Mouse (Mus musculus): ENCODE results near the gene Exo5. TPM values are rescaled to one million over a fixed set of nuclear protein-coding genes. Genes with fewer than 3 reads are reported as not detected.

Exo5 gene
- polyA plus RNA-seq, 1 experiment = 5.4 TPM

DNA sequence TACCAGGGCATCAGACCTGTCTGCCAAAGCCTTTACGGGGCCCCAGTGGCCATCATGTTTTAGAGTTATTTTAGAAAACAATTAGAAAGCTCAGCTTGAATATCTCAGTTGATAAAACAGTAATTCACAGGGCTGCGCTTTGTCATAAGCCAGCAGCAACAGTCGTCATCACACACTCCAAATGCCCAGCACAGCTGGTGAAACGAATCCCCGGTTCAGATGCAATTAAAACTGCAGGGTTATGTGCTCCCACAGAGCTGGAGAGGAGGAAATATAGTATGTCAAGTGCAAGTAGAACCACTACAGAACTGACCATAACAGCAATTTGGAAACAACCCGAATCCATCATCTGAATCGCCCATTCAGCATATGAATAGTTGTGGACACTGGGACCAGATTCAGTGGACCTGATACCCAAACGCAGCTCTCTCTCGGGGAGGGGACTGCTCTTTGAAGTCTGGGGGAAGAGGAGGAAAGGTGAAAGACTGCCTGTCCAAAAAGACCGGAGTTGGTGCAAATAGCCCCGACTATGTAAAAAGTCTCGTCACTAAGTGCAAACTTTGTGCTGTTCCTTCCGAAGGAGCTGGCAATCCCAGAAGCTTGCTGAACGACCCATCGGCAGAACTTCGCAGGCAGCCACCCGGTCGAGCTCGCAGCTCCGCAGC lies 26.1 kb upstream of the Exo5 start:
- Histone ChIP-seq H3K4me1 (ENCODE audit: control insufficient read depth, insufficient read depth, low read length) (peaks cover 2% of the 10 kb centered on the region; the same call in 1 of the 2 replicates), H3K4me3 (replicated peaks; ENCODE audit: extremely low read depth, low read depth, low read length) (peak overlapping the region; percentile 87)
- whole genome bisulfite sequencing = 3% methylated on average over 20 of the region's 20 CpGs
- TF ChIP-seq POLR2A (IDR thresholded peaks at IDR 0.05; ENCODE audit: borderline replicate concordance, extremely low read depth, low read depth, low read length) (no peak), CTCF (IDR thresholded peaks at IDR 0.05; ENCODE audit: insufficient read depth, low read length) (no peak)
- no peak for DNase-seq

DNA sequence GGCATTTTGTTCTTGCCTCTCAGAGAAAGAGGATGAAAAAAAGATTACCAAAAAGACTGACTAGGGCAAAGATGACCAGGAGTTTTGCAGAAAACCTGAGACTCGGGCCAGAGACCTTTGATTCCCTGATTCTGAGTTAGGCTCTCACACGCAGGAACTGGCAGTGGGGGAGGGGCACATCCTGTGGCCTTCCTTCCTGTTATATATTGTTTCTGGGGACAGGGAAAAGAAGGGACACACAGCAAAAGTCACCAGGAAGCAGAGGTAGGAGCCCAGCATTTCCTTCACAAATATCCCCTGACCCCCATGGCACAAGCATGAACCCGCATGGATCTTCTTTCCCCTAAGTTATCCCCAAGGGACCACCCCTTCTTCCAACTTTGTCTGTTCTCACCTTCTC lies 24.1 kb upstream of the Exo5 start:
- TF ChIP-seq CTCF (IDR thresholded peaks at IDR 0.05; ENCODE audit: insufficient read depth, low read length) (no peak), POLR2A (IDR thresholded peaks at IDR 0.05; ENCODE audit: borderline replicate concordance, extremely low read depth, low read depth, low read length) (no peak)
- no peak for DNase-seq
- Histone ChIP-seq H3K4me1 (ENCODE audit: control insufficient read depth, insufficient read depth, low read length) (peaks cover 2% of the 10 kb centered on the region; the same call in 1 of the 2 replicates), H3K4me3 (replicated peaks; ENCODE audit: extremely low read depth, low read depth, low read length) (peak overlapping the region; percentile 14)
- WGBS = 48% methylated on average over 3 of the region's 3 CpGs

DNA sequence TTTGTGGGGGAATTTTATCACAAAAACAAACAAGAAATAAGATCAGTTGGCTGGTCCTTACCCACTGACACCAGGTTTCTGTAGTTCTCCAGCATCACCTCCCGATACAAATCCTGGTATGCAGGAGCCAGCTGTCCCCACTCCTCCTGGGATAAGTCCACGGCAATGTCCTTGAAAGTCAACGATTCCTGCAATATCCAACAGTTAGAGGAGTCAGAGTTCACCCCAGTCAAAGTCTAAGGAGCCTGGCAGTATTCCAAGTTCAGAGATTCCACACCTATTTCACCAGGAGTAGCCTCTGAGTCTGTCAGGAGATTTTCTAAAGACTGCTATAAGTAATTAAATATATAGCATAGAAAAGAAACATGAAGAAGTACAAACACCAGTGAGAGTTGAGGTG lies 10.2 kb upstream of the Exo5 start:
- H3K4me3 ChIP-seq (replicated peaks; ENCODE audit: extremely low read depth, low read depth, low read length) = no peak overlapping the region
- no peaks in the 10 kb centered on the region for H3K4me1 ChIP-seq (ENCODE audit: control insufficient read depth, insufficient read depth, low read length)
- TF ChIP-seq POLR2A (IDR thresholded peaks at IDR 0.05; ENCODE audit: borderline replicate concordance, extremely low read depth, low read depth, low read length) (no peak), CTCF (IDR thresholded peaks at IDR 0.05; ENCODE audit: insufficient read depth, low read length) (no peak)
- WGBS = 74% methylated on average over 3 of the region's 3 CpGs
- DNase-seq = no peak

DNA sequence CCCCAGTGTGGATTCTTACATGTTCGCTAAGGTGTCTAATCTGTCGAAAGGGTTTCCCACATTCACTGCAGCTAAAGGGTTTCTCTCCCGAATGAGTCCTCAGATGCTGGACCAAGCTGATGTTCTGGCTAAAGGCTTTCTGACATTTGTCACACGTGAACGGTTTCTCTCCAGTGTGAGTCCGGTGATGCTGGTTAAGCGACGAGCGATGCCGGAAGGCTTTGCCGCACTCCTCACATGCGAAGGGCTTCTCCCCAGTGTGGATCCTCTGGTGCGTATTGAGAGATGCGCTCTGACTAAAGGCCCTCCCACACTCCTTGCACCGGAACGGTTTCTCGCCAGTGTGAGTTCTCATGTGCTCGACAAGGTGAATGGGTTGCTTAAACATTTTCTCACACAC lies 5.9 kb upstream of the Exo5 start:
- no peak overlapping the region for H3K4me3 ChIP-seq (replicated peaks; ENCODE audit: extremely low read depth, low read depth, low read length)
- 96% methylated on average over 18 of the region's 18 CpGs for WGBS
- H3K4me1 ChIP-seq (ENCODE audit: control insufficient read depth, insufficient read depth, low read length) = no peaks in the 10 kb centered on the region
- DNase-seq = no peak
- TF ChIP-seq CTCF (IDR thresholded peaks at IDR 0.05; ENCODE audit: insufficient read depth, low read length) = no peak

DNA sequence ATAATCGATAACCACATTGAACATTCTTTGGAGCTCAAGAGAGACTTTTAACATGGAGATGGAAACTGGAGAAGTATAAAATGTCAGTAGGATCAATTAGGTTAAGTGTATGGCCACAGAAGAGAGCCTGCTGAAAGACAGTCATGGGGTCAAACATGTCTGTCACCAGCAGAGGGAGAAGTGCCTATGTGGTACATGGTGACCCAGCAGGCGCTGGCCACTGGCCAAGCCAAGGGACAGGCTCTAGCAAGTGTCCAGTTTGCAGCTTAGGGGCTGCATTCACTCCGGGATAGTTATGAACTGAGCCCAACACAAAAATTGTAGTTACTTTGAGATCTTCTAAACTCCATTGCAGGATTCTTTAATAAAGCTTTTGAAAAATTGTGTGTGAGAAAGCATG lies 3.9 kb upstream of the Exo5 start:
- 76% methylated on average over 3 of the region's 3 CpGs for WGBS
- Histone ChIP-seq H3K4me1 (ENCODE audit: control insufficient read depth, insufficient read depth, low read length) (peaks cover 3% of the 10 kb centered on the region; the same call in 1 of the 2 replicates), H3K4me3 (replicated peaks; ENCODE audit: extremely low read depth, low read depth, low read length) (no peak overlapping the region)
- TF ChIP-seq CTCF (IDR thresholded peaks at IDR 0.05; ENCODE audit: insufficient read depth, low read length) (0 out of 2 replicates have a peak, but pooled peaks have one; percentile 1), POLR2A (IDR thresholded peaks at IDR 0.05; ENCODE audit: borderline replicate concordance, extremely low read depth, low read depth, low read length) (no peak)
- DNase-seq = no peak

DNA sequence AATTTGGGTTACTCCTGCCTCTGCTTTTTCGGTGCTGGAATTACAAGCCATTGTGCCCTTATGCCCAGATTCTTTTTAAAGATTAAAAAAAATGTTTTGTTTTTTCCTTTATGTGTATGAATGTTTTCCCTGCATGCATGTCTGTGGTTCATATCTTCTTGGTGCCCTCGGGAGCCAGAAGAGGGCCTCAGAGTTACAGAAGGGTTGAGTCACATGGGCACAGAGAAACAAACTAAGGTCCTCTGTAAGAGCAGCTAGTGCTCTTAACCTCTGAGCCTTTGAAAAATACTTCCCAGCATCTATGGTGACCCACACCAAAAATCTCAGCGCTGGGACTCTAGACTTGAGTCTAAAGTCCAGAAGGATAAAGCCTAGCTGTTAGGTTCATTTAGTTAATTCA lies 569 bp upstream of the Exo5 start:
- H3K4me3 ChIP-seq (replicated peaks; ENCODE audit: extremely low read depth, low read depth, low read length) = no peak overlapping the region
- no peak for DNase-seq
- WGBS = 9% methylated on average over 3 of the region's 3 CpGs
- peaks cover 3% of the 10 kb centered on the region; the same call in 1 of the 2 replicates for H3K4me1 ChIP-seq (ENCODE audit: control insufficient read depth, insufficient read depth, low read length)
- TF ChIP-seq POLR2A (IDR thresholded peaks at IDR 0.05; ENCODE audit: borderline replicate concordance, extremely low read depth, low read depth, low read length) = no peak
- 0 out of 2 replicates have a peak, but pooled peaks have one; percentile 8 for TF ChIP-seq CTCF (IDR thresholded peaks at IDR 0.05; ENCODE audit: insufficient read depth, low read length)

DNA sequence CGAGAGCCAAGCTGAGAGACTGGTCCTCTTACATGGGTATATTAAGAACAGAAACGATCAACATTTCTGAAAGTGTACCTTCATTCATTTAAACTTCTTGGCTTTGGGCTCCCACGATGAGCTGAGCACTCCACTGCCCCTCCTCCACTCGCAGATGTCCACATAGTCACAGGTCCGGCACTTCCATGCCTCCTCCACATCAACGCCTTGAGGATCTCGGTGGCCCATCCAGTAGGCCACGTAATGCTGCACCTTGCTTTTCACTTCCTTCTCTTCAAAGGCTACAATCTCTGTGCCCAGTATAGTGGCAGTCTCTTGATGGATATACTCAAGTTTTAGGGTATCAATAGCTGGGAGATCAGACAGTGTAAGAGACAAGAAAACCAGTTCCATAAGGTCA lies 3.4 kb downstream of the Exo5 start:
- Histone ChIP-seq H3K4me3 (replicated peaks; ENCODE audit: extremely low read depth, low read depth, low read length) (no peak overlapping the region), H3K4me1 (ENCODE audit: control insufficient read depth, insufficient read depth, low read length) (peaks cover 3% of the 10 kb centered on the region; the same call in 1 of the 2 replicates)
- DNase-seq = no peak
- WGBS = 91% methylated on average over 8 of the region's 8 CpGs
- TF ChIP-seq CTCF (IDR thresholded peaks at IDR 0.05; ENCODE audit: insufficient read depth, low read length) (no peak), POLR2A (IDR thresholded peaks at IDR 0.05; ENCODE audit: borderline replicate concordance, extremely low read depth, low read depth, low read length) (no peak)

DNA sequence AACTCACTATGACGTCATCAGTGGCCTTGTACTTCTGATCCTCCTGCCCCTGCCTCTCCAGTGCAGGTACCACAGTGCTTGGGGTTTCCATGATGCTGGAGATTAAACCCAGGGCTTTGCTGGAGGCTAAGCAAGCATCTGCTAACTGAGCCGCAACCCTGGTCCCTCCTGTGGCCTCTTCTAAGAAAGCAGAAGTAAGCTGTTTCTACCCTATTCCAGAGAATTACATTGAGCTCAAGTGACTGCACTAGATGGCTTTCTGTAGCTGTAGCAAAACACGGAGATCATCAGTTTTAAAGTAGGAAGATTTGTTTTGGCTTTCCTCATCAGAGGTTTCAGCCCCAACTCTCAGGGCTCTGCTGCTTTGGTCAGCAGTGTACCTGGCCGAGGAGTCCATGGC lies 10.3 kb downstream of the Exo5 start:
- no peak overlapping the region for H3K4me3 ChIP-seq (replicated peaks; ENCODE audit: extremely low read depth, low read depth, low read length)
- WGBS = 65% methylated on average over 4 of the region's 4 CpGs
- no peaks in the 10 kb centered on the region for H3K4me1 ChIP-seq (ENCODE audit: control insufficient read depth, insufficient read depth, low read length)
- DNase-seq = no peak
- TF ChIP-seq CTCF (IDR thresholded peaks at IDR 0.05; ENCODE audit: insufficient read depth, low read length) (no peak), POLR2A (IDR thresholded peaks at IDR 0.05; ENCODE audit: borderline replicate concordance, extremely low read depth, low read depth, low read length) (no peak)

DNA sequence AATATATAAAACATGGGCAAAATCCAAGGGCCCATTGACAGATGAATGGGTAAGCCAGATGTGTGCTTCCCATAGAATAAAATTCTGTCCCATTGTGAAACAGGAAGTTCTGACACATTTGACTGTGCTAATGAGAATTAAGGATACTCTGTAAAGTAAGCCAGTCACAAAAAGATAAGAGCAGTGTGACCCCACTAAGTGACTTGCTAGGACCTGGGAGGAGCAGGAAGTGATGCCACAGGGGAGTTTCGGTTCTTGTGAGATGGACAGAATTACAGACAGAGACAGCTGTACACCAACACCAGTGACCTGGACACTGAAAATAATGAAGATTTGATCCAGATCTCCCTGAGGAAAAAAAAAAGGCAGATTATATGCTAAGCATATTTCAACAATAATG lies 11.0 kb downstream of the Exo5 start:
- TF ChIP-seq CTCF (IDR thresholded peaks at IDR 0.05; ENCODE audit: insufficient read depth, low read length) = no peak
- no peak for TF ChIP-seq POLR2A (IDR thresholded peaks at IDR 0.05; ENCODE audit: borderline replicate concordance, extremely low read depth, low read depth, low read length)
- 43% methylated on average over 1 of the region's 1 CpGs for WGBS
- DNase-seq = no peak
- H3K4me1 ChIP-seq (ENCODE audit: control insufficient read depth, insufficient read depth, low read length) = no peaks in the 10 kb centered on the region
- H3K4me3 ChIP-seq (replicated peaks; ENCODE audit: extremely low read depth, low read depth, low read length) = no peak overlapping the region

DNA sequence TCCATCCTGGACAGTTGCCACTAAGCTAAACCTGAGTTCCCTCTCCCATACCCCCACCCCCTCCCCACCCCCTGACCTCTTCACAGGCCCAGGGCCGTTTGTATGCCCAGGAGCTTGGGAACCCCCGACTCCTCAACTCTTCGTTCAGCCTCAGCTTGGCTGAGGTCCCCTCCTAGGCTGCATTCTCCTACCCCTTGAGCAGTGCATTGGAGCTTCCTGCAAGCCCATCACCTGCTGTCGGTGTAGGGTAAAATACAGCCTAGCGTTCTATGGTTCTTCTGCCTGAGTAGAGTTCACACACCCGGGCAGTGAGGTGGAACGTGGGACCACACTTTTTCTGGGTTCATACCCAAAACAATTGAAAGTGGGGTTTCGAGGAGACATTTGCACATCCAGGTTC lies 11.4 kb downstream of the Exo5 start:
- TF ChIP-seq CTCF (IDR thresholded peaks at IDR 0.05; ENCODE audit: insufficient read depth, low read length) = no peak
- TF ChIP-seq POLR2A (IDR thresholded peaks at IDR 0.05; ENCODE audit: borderline replicate concordance, extremely low read depth, low read depth, low read length) = no peak
- WGBS = 59% methylated on average over 8 of the region's 8 CpGs
- DNase-seq = no peak

More for the DNA sequence above, 11.4 kb downstream of the Exo5 start:
- H3K4me1 ChIP-seq (ENCODE audit: control insufficient read depth, insufficient read depth, low read length) = no peaks in the 10 kb centered on the region
- no peak overlapping the region for H3K4me3 ChIP-seq (replicated peaks; ENCODE audit: extremely low read depth, low read depth, low read length)

Data from lung, adult 2 months (tissue).